Mouse (Mus musculus) forebrain, embryonic 11.5 days (tissue): ENCODE results near the gene Mcm3ap. TPM values are rescaled to one million over a fixed set of nuclear protein-coding genes. Genes with fewer than 3 reads are reported as not detected.

Source experiments
- ATAC-seq: fragments of 200-750 bp; cut with Nextera tagmentation; replicated peaks from 2 replicates; pipeline ENCODE4 v1.8.0; 2017; ENCODE audit warnings: moderate TSS enrichment; ENCODE audit not compliant: low FRiP score
- DNase-seq: peaks from one replicate; pipeline ENCODE4 v3.0.0-alpha.2; 2017; ENCODE audit warnings: low spot score
- H3K27ac ChIP-seq: fragments of 300-500 bp; sonication (generic); 2 replicates; pipeline ENCODE4 v1.5.1; 2014; ENCODE audit warnings: low read depth, low read length
- H3K27me3 ChIP-seq: fragments of 300-500 bp; sonication (generic); 2 replicates; pipeline ENCODE4 v1.6.1; 2014; ENCODE audit warnings: mild to moderate bottlenecking, low read length, mixed read lengths; ENCODE audit not compliant: control insufficient read depth, insufficient read depth
- H3K36me3 ChIP-seq: fragments of 300-500 bp; sonication (generic); 2 replicates; pipeline ENCODE4 v1.6.1; 2014; ENCODE audit warnings: mild to moderate bottlenecking, low read length, moderate library complexity, mixed read lengths; ENCODE audit not compliant: control insufficient read depth, insufficient read depth
- H3K4me1 ChIP-seq: fragments of 300-500 bp; sonication (generic); replicated peaks from 2 replicates; pipeline ENCODE4 v1.6.1; 2014; ENCODE audit warnings: low read length, mixed read lengths; ENCODE audit not compliant: control insufficient read depth, insufficient read depth
- H3K4me2 ChIP-seq: fragments of 300-500 bp; sonication (generic); 2 replicates; pipeline ENCODE4 v1.6.1; 2014; ENCODE audit warnings: low read depth, mild to moderate bottlenecking, low read length, moderate library complexity, mixed read lengths; ENCODE audit not compliant: severe bottlenecking
- H3K4me3 ChIP-seq: fragments of 300-500 bp; sonication (generic); 2 replicates; pipeline ENCODE4 v1.5.1; 2014; ENCODE audit warnings: low read depth, low read length
- H3K9ac ChIP-seq: fragments of 300-500 bp; sonication (generic); 2 replicates; pipeline ENCODE4 v1.6.1; 2014; ENCODE audit warnings: low read length
- H3K9me3 ChIP-seq: fragments of 300-500 bp; sonication (generic); 2 replicates; pipeline ENCODE4 v1.6.1; 2016; ENCODE audit warnings: low read length, mixed read lengths; ENCODE audit not compliant: control insufficient read depth
- WGBS: fragments of 180-500 bp; shearing (Covaris S2); extraction: QIAGEN DNeasy Blood & Tissue Kit; methylation state at CpG from one replicate; pipeline ENCODE4 v1.1.7; 2014; 5-methylcytosine and 5-hydroxymethylcytosine counted together
- polyA plus RNA-seq: library from polyadenylated mRNA; unstranded; fragments of >200 nt; fragmentation: Nextera tagmentation; extraction: Ambion mirVana; gene quantifications from 2 replicates; pipeline ENCODE4 v1.2.1, GENCODE M21; 2014

Gene Mcm3ap
- polyA plus RNA-seq, 1 experiment from 2014 or later: 92.8 TPM

GRCm38 (mm10) chr10:76512965-76513583 lies 44.3 kb downstream of the Mcm3ap start:
- ATAC-seq: peak; percentile 83
- 50% methylated on average over 5 of the region's 5 CpGs for WGBS
- no peaks in the 10 kb centered on the region for H3K27me3 ChIP-seq
- H3K9me3 ChIP-seq: no peaks in the 10 kb centered on the region; the same call in 1 of the 2 replicates
- H3K27ac ChIP-seq: no peak overlapping the region
- peak; percentile 91 for DNase-seq
- H3K4me2 ChIP-seq: no peak overlapping the region
- H3K9ac ChIP-seq: no peak overlapping the region
- no peak overlapping the region for H3K4me3 ChIP-seq
- H3K36me3 ChIP-seq: peaks cover 7% of the 10 kb centered on the region
- no peaks in the 10 kb centered on the region for H3K4me1 ChIP-seq

DNA sequence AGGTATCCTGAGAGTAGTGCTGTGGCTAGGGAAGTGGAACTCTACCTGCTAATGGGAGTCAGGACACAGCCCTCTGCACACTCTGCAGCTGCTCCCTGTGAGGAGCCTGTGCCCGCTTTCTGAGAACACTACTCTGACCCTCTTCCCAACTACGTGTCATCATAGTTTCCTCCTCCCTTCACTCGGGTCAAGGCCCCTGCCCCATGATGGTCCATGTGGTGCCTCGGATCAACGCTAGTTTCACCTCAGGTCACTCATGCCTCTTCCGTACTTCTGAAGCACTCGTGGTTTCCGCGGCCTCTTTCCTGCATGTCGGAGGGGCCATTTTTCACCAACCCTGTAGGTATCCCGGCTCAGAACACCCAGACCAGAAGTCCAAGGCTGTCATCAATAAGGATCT lies 62.2 kb downstream of the Mcm3ap start:
- H3K27me3 ChIP-seq: no peaks in the 10 kb centered on the region
- H3K4me3 ChIP-seq: peak overlapping the region; percentile 72
- WGBS: 7% methylated on average over 11 of the region's 11 CpGs
- no peaks in the 10 kb centered on the region for H3K4me1 ChIP-seq
- DNase-seq (no peak), ATAC-seq (no peak; the same call in 1 of the 2 replicates)
- H3K9ac ChIP-seq: peak overlapping the region; percentile 53
- no peak overlapping the region for H3K27ac ChIP-seq
- H3K9me3 ChIP-seq: no peaks in the 10 kb centered on the region
- peak overlapping the region; percentile 83 for H3K4me2 ChIP-seq
- H3K36me3 ChIP-seq: peaks cover 2% of the 10 kb centered on the region; the same call in 1 of the 2 replicates

GRCm38 (mm10) chr10:76531375-76531774 lies 62.6 kb downstream of the Mcm3ap start, which contains the start of gene Lss:
TSS of gene Lss (plus strand) at chr10:76531588.
- Histone ChIP-seq H3K4me2 (peak within 1 kb of the TSS; percentile 83), H3K9ac (peak within 1 kb of the TSS; percentile 72), H3K27me3 (no peaks in the 10 kb centered on the region), H3K9me3 (no peaks in the 10 kb centered on the region), H3K4me1 (no peaks in the 10 kb centered on the region), H3K27ac (peak within 1 kb of the TSS; percentile 58), H3K36me3 (peaks cover 2% of the 10 kb centered on the region; the same call in 1 of the 2 replicates), H3K4me3 (peak within 1 kb of the TSS; percentile 72)
- under 1% methylated on average over 37 of the region's 37 CpGs for WGBS
- ATAC-seq: peak; percentile 99
- DNase-seq: peak; percentile 99

DNA sequence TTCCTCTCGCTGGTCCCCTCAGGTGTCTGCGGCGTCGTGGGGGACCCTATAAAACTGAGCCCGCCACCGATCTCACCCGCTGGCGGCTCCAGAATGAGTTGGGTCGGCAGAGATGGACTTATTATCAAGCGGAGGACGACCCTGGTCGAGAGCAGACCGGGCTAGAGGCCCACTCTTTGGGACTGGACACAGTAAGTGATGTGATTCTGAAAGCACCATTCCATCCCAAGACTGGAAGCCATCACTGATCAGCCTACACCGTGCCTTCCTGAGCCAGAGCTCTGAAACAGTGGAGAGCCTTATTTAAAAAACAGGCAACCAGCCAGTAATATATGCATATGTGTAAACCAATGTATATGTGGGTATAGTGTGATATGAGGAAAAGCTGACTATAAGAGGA lies 63.1 kb downstream of the Mcm3ap start:
- ATAC-seq: peak; percentile 48
- H3K27ac ChIP-seq: peak overlapping the region; percentile 58
- H3K9me3 ChIP-seq: no peaks in the 10 kb centered on the region
- DNase-seq: no peak
- H3K9ac ChIP-seq: peak overlapping the region; percentile 72
- peak overlapping the region; percentile 72 for H3K4me3 ChIP-seq
- H3K4me2 ChIP-seq: peak overlapping the region; percentile 83
- WGBS: 2% methylated on average over 14 of the region's 14 CpGs
- H3K27me3 ChIP-seq: no peaks in the 10 kb centered on the region
- H3K36me3 ChIP-seq: peaks cover 2% of the 10 kb centered on the region; the same call in 1 of the 2 replicates
- H3K4me1 ChIP-seq: no peaks in the 10 kb centered on the region

DNA sequence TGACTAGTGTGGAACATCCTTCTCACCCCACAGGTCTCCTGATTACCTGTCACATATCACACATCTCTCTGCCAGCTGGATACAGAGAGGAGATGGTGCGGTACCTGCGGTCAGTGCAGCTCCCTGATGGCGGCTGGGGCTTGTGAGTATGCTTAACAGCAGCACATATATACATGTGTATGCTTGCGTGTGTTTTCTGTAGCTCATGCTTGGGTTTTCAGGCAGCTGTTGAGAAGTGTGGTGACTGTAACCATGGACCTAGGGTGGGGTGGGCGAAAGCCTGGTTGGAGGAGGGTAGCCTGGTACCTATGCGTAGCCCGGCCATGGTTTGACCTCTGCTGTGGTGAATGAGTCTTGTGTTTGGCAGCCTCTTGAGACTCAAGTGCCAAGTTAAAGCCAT lies 66.8 kb downstream of the Mcm3ap start:
- no peak for ATAC-seq
- Histone ChIP-seq H3K4me2 (no peak overlapping the region), H3K9me3 (no peaks in the 10 kb centered on the region), H3K27ac (no peak overlapping the region), H3K9ac (no peak overlapping the region), H3K4me3 (no peak overlapping the region), H3K4me1 (no peaks in the 10 kb centered on the region), H3K27me3 (no peaks in the 10 kb centered on the region), H3K36me3 (peaks cover 10% of the 10 kb centered on the region; the same call in 1 of the 2 replicates)
- 95% methylated on average over 7 of the region's 7 CpGs for WGBS
- no peak for DNase-seq

DNA sequence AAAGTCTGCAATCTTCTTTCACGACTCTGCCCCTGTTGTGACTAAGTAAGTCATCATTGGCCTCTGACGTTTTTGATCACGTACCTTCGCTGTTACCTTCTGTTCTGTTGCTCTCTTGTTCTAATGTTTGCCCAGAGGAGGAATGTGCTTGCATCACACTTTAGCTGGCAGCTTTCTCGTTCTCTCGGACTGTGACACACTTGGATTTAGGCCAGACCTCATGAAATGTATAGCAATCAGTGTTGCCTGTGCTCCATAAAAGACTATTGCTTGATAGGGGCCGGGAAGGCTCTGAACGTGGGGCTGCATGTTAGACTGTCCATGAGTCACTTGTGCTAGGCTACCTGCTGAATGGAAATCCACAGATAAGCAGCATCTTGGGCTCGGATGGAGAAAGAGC lies 68.9 kb downstream of the Mcm3ap start:
- no peak overlapping the region for H3K4me2 ChIP-seq
- no peak for ATAC-seq
- no peaks in the 10 kb centered on the region for H3K27me3 ChIP-seq
- H3K4me1 ChIP-seq: no peaks in the 10 kb centered on the region
- no peak for DNase-seq
- peaks cover 21% of the 10 kb centered on the region; the same call in 1 of the 2 replicates for H3K36me3 ChIP-seq
- no peaks in the 10 kb centered on the region for H3K9me3 ChIP-seq
- no peak overlapping the region for H3K27ac ChIP-seq
- 88% methylated on average over 9 of the region's 9 CpGs for WGBS
- no peak overlapping the region for H3K9ac ChIP-seq
- no peak overlapping the region for H3K4me3 ChIP-seq

DNA sequence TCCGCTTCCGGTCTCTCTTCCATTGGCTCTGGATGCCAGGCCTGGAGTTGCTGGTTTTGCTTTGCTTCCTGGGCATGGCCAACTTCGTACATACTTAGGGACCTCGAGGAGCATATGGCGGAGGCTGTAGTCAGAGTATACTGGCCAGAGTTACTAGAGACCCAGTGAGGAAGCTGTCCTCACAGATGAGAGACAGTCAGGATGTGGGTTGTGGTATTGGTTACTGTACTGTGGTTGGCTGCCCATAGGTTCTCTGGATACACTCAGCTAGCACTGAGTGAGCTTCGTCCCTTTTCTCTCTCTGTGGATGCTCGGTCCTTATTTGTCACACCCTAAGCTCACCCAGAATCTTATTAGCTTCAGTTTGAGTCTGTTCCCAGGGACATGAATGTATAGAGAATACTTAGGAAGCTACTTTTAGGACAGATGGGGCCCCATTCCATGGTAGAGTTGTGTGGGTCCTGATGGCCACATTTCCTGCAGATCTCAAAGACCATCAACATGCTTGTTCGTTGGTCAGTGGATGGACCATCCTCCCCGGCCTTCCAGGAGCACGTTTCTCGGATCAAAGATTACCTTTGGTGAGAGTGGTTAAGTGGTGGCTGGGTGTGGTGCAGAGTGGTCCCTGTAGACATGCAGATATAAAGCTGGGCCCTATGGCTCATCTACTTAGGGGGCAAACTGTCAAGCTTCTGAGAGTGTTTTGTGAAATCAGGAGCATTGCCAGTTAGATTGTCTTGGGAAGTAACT lies 72.8 kb downstream of the Mcm3ap start:
- H3K4me3 ChIP-seq: no peak overlapping the region
- no peak overlapping the region for H3K27ac ChIP-seq
- H3K9me3 ChIP-seq: no peaks in the 10 kb centered on the region
- H3K9ac ChIP-seq: no peak overlapping the region
- H3K27me3 ChIP-seq: no peaks in the 10 kb centered on the region
- no peak overlapping the region for H3K4me2 ChIP-seq
- ATAC-seq: no peak
- no peaks in the 10 kb centered on the region for H3K4me1 ChIP-seq
- 94% methylated on average over 11 of the region's 11 CpGs for WGBS
- DNase-seq: no peak
- peaks cover 25% of the 10 kb centered on the region; the same call in 1 of the 2 replicates for H3K36me3 ChIP-seq

DNA sequence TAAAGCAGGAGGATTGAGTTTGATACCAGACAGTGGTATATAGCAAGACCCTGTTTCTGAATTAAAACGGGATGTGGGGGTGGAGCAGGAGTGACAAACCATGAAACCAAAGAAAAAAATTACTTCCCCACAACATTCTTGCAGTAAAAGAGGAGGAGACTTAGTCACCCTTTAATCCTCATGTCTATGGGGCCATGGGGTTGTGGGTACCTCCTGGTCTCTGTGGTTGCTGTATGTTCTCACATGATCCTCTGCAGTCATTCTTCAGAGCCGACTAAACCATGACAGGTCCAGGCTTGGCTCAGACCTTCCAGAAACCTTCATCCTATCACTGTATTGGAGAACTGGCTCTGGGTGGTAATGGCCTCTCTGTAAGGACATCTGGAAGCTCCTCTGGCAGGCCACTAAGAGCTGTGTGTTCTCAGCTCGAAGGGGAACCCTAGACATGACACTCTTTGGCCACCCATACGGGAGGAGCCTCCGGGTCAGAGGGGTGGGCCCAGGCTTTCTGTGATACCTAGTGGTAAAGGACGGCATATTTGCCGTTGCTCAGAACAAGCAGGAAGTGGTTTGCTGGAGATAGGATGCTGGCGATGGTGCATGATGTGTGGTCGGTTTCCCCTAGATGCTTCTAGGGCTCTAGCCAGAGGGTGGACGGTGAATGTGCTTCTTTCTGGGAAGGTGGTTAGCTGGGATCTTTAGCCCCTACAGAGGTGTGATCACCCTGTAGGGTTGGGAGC lies 74.1 kb downstream of the Mcm3ap start:
- H3K27me3 ChIP-seq: no peaks in the 10 kb centered on the region
- no peak overlapping the region for H3K4me2 ChIP-seq
- no peak for DNase-seq
- peaks cover 25% of the 10 kb centered on the region; the same call in 1 of the 2 replicates for H3K36me3 ChIP-seq
- H3K27ac ChIP-seq: no peak overlapping the region
- H3K4me3 ChIP-seq: no peak overlapping the region
- 94% methylated on average over 10 of the region's 10 CpGs for WGBS
- H3K4me1 ChIP-seq: no peaks in the 10 kb centered on the region
- ATAC-seq: no peak
- no peak overlapping the region for H3K9ac ChIP-seq
- H3K9me3 ChIP-seq: no peaks in the 10 kb centered on the region
